Mouse (Mus musculus): ENCODE measurements around the gene Tmem43. TPM values are rescaled to one million over a fixed set of nuclear protein-coding genes. Genes with fewer than 3 reads are reported as not detected.
"Not testable (repeated sequence)": the region's sequence is repeated elsewhere in the genome, so short reads cannot be mapped to it uniquely, and the experiment has no call there.

Tmem43 gene
- polyA plus RNA-seq, 1 experiment from 2014 or later: 57.6 TPM

- Histone ChIP-seq H3K4me2 (no peak overlapping the region), H3K4me1 (ENCODE audit: insufficient read depth) (no peaks in the 10 kb centered on the region), H3K9me3 (ENCODE audit: low read depth, low read length) (no peaks in the 10 kb centered on the region), H3K9ac (no peak overlapping the region), H3K4me3 (ENCODE audit: low read depth, low read length) (no peak overlapping the region), H3K27ac (ENCODE audit: low read depth) (no peak overlapping the region), H3K27me3 (ENCODE audit: insufficient read depth, low read length) (no peaks in the 10 kb centered on the region), H3K36me3 (ENCODE audit: insufficient read depth) (no peaks in the 10 kb centered on the region)
- ATAC-seq (ENCODE audit: insufficient read depth) (no peak), DNase-seq (no peak)
- WGBS: 55% methylated on average over 1 of the region's 1 CpGs
- no peak for TF ChIP-seq CTCF (IDR thresholded peaks at IDR 0.05; ENCODE audit: low read depth)
These were observed 21.4 kb upstream of the Tmem43 start for GRCm38 (mm10) chr6:91452056-91452455.

- Histone ChIP-seq H3K4me1 (ENCODE audit: insufficient read depth) (no peaks in the 10 kb centered on the region), H3K4me2 (no peak overlapping the region), H3K9ac (no peak overlapping the region), H3K9me3 (ENCODE audit: low read depth, low read length) (no peaks in the 10 kb centered on the region), H3K27ac (ENCODE audit: low read depth) (no peak overlapping the region), H3K36me3 (ENCODE audit: insufficient read depth) (no peaks in the 10 kb centered on the region), H3K4me3 (ENCODE audit: low read depth, low read length) (no peak overlapping the region), H3K27me3 (ENCODE audit: insufficient read depth, low read length) (no peaks in the 10 kb centered on the region)
- DNase-seq (no peak), ATAC-seq (ENCODE audit: insufficient read depth) (no peak)
- no peak for TF ChIP-seq CTCF (IDR thresholded peaks at IDR 0.05; ENCODE audit: low read depth)
- WGBS: 24% methylated on average over 5 of the region's 5 CpGs
These were observed 19.0 kb upstream of the Tmem43 start for GRCm38 (mm10) chr6:91454546-91454945.

GRCm38 (mm10) chr6:91459471-91459870 lies 14.0 kb upstream of the Tmem43 start:
- no peak overlapping the region for H3K4me2 ChIP-seq
- no peak overlapping the region for H3K9ac ChIP-seq
- H3K4me3 ChIP-seq (ENCODE audit: low read depth, low read length): no peak overlapping the region
- no peaks in the 10 kb centered on the region for H3K9me3 ChIP-seq (ENCODE audit: low read depth, low read length)
- H3K36me3 ChIP-seq (ENCODE audit: insufficient read depth): peaks cover 18% of the 10 kb centered on the region
- DNase-seq (peak; percentile 12), ATAC-seq (ENCODE audit: insufficient read depth) (no peak)
- 89% methylated on average over 1 of the region's 1 CpGs for WGBS
- H3K27ac ChIP-seq (ENCODE audit: low read depth): no peak overlapping the region
- H3K4me1 ChIP-seq (ENCODE audit: insufficient read depth): no peaks in the 10 kb centered on the region
- no peak for TF ChIP-seq CTCF (IDR thresholded peaks at IDR 0.05; ENCODE audit: low read depth)
- no peaks in the 10 kb centered on the region for H3K27me3 ChIP-seq (ENCODE audit: insufficient read depth, low read length)

GRCm38 (mm10) chr6:91465756-91466155 lies 7.7 kb upstream of the Tmem43 start:
- Histone ChIP-seq H3K9me3 (ENCODE audit: low read depth, low read length) (no peaks in the 10 kb centered on the region), H3K4me2 (no peak overlapping the region), H3K27me3 (ENCODE audit: insufficient read depth, low read length) (no peaks in the 10 kb centered on the region), H3K9ac (no peak overlapping the region), H3K4me1 (ENCODE audit: insufficient read depth) (no peaks in the 10 kb centered on the region), H3K36me3 (ENCODE audit: insufficient read depth) (peaks cover 64% of the 10 kb centered on the region), H3K27ac (ENCODE audit: low read depth) (no peak overlapping the region), H3K4me3 (ENCODE audit: low read depth, low read length) (no peak overlapping the region)
- WGBS: 94% methylated on average over 2 of the region's 2 CpGs
- DNase-seq (no peak), ATAC-seq (ENCODE audit: insufficient read depth) (no peak)
- no peak for TF ChIP-seq CTCF (IDR thresholded peaks at IDR 0.05; ENCODE audit: low read depth)

- 0 out of 2 replicates have a peak, but pooled peaks cover under 1% of the 10 kb centered on the region for H3K4me1 ChIP-seq (ENCODE audit: insufficient read depth)
- no peaks in the 10 kb centered on the region for H3K9me3 ChIP-seq (ENCODE audit: low read depth, low read length)
- no peak overlapping the region for H3K4me2 ChIP-seq
- H3K4me3 ChIP-seq (ENCODE audit: low read depth, low read length): no peak overlapping the region
- no peak overlapping the region for H3K9ac ChIP-seq
- DNase-seq (no peak), ATAC-seq (ENCODE audit: insufficient read depth) (no peak)
- H3K27ac ChIP-seq (ENCODE audit: low read depth): no peak overlapping the region
- TF ChIP-seq CTCF (IDR thresholded peaks at IDR 0.05; ENCODE audit: low read depth): no peak
- no peaks in the 10 kb centered on the region for H3K27me3 ChIP-seq (ENCODE audit: insufficient read depth, low read length)
- peaks cover 64% of the 10 kb centered on the region for H3K36me3 ChIP-seq (ENCODE audit: insufficient read depth)
- 83% methylated on average over 1 of the region's 1 CpGs for WGBS
These were observed 6.4 kb upstream of the Tmem43 start for GRCm38 (mm10) chr6:91467106-91467505.

GRCm38 (mm10) chr6:91470712-91471111 lies 2.8 kb upstream of the Tmem43 start:
- H3K9ac ChIP-seq: no peak overlapping the region
- 77% methylated on average over 2 of the region's 2 CpGs for WGBS
- TF ChIP-seq CTCF (IDR thresholded peaks at IDR 0.05; ENCODE audit: low read depth): no peak
- H3K36me3 ChIP-seq (ENCODE audit: insufficient read depth): peaks cover 35% of the 10 kb centered on the region
- ATAC-seq (ENCODE audit: insufficient read depth): no peak
- no peaks in the 10 kb centered on the region for H3K9me3 ChIP-seq (ENCODE audit: low read depth, low read length)
- no peaks in the 10 kb centered on the region for H3K27me3 ChIP-seq (ENCODE audit: insufficient read depth, low read length)
- H3K4me3 ChIP-seq (ENCODE audit: low read depth, low read length): no peak overlapping the region
- no peak for DNase-seq
- no peak overlapping the region for H3K4me2 ChIP-seq
- no peak overlapping the region for H3K27ac ChIP-seq (ENCODE audit: low read depth)
- peaks cover 7% of the 10 kb centered on the region; the same call in 1 of the 2 replicates for H3K4me1 ChIP-seq (ENCODE audit: insufficient read depth)

- H3K36me3 ChIP-seq (ENCODE audit: insufficient read depth): peaks cover 31% of the 10 kb centered on the region
- H3K9ac ChIP-seq; H3K4me3 ChIP-seq (ENCODE audit: low read depth, low read length); H3K4me1 ChIP-seq (ENCODE audit: insufficient read depth); H3K9me3 ChIP-seq (ENCODE audit: low read depth, low read length); DNase-seq; H3K27me3 ChIP-seq (ENCODE audit: insufficient read depth, low read length); ATAC-seq (ENCODE audit: insufficient read depth); H3K27ac ChIP-seq (ENCODE audit: low read depth): not testable (repeated sequence)
- peak overlapping the region; percentile 67; the same call in 1 of the 2 replicates for H3K4me2 ChIP-seq
- 89% methylated on average over 3 of the region's 3 CpGs for WGBS
These were observed 2.1 kb upstream of the Tmem43 start for GRCm38 (mm10) chr6:91471427-91471826.

GRCm38 (mm10) chr6:91472319-91472718 lies 1.2 kb upstream of the Tmem43 start:
- Histone ChIP-seq H3K4me2 (peak overlapping the region; percentile 67), H3K4me1 (ENCODE audit: insufficient read depth) (peaks cover 7% of the 10 kb centered on the region; the same call in 1 of the 2 replicates), H3K27ac (ENCODE audit: low read depth) (peak overlapping the region; percentile 83; the same call in 1 of the 2 replicates), H3K9ac (peak overlapping the region; percentile 80), H3K9me3 (ENCODE audit: low read depth, low read length) (no peaks in the 10 kb centered on the region), H3K4me3 (ENCODE audit: low read depth, low read length) (peak overlapping the region; percentile 83), H3K27me3 (ENCODE audit: insufficient read depth, low read length) (no peaks in the 10 kb centered on the region), H3K36me3 (ENCODE audit: insufficient read depth) (peaks cover 31% of the 10 kb centered on the region)
- ATAC-seq (ENCODE audit: insufficient read depth): no peak
- no peak for TF ChIP-seq CTCF (IDR thresholded peaks at IDR 0.05; ENCODE audit: low read depth)
- peak; percentile 60 for DNase-seq
- WGBS: 20% methylated on average over 6 of the region's 6 CpGs

Measured in lung, embryonic 14.5 days (tissue).